Mouse (Mus musculus) ES-Bruce4 (cell line): ENCODE measurements around the gene Marcks.

Experiments
- CTCF ChIP-seq: IDR thresholded peaks from one replicate; pipeline ENCODE4 v1.8.1; 2011; ENCODE audit warnings: low read depth, low read length
- EP300 ChIP-seq: IDR thresholded peaks from 2 replicates; pipeline ENCODE4 v1.6.1; 2011; ENCODE audit warnings: low read depth, low read length; ENCODE audit not compliant: insufficient read depth
- POLR2A ChIP-seq: IDR thresholded peaks from one replicate; pipeline ENCODE4 v1.8.1; 2011; ENCODE audit warnings: low read length; ENCODE audit not compliant: insufficient read depth

DNA sequence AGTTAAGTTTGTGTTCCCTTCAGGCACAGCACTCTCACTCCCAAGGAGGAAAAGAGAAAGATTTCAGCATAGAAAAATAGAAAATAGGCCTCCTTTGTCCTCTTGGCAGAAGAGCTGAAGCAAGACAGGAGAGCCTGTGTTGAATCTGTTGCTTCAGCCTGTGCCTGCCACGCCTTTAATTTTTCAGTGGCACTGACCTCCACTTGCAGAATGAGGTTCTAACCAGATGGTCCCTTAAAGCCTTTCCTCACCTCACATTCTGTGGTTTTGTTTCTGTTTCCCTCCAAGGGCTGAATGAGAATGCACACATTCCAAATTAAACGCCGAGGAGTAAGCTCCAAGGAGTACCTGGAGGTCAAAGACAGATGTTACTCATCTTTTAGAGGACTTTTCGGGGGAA is 32.2 kb upstream of the Marcks start:
- TF ChIP-seq CTCF (no peak), POLR2A (no peak), EP300 (no peak)
